Mouse (Mus musculus): ENCODE measurements around the gene Heatr3. TPM values are rescaled to one million over a fixed set of nuclear protein-coding genes. Genes with fewer than 3 reads are reported as not detected.
A peak's percentile ranks its signal among the peaks of the same experiment; 100 is the strongest.

The Heatr3 gene
- 43.9 and 44.7 TPM in 2 replicates for polyA plus RNA-seq (2012; rRNA removed)

DNA sequence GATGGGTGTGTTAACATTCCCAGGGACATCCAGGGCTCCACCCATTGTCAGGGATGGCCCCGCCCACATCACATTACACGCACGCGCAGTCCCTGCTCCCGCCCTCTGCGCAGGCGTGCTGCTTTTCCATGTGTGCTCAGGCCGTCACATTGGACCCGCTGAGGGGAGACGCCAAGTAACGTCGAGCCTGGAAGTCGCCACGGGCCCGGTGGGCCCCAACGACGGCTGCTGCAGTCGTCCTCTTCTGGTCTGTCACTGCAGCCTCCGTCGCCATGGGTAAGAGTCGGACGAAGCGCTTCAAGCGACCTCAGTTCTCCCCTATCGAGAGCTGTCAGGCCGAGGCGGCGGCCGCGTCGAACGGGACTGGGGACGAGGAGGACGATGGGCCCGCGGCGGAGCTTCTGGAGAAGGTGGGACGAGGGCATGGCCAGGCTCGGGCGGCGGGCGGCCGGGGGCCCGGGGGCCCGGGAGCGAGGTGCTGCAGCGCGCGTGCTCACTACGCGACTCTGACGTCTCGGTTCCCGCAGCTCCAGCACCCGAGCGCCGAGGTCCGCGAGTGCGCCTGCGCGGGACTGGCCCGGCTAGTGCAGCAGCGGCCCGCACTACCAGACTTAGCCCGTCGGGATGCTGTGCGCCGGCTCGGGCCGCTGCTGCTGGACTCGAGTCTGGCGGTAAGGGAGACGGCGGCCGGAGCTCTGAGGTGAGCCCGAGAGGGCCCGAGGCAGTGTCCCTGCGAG lies at the start of gene Heatr3:
Gene Heatr3 (plus strand): TSS at position 108 of the 737 bp plus-strand sequence.
- peak; percentile 98 for DNase-seq (ENCODE audit: low read depth)
- peak; percentile 33; the same call in 1 of the 2 replicates for TF ChIP-seq CTCF (IDR thresholded peaks at IDR 0.05; ENCODE audit: borderline replicate concordance, extremely low read depth, insufficient read depth, insufficient read length)
- peak; percentile 60 for TF ChIP-seq POLR2A (IDR thresholded peaks at IDR 0.05; ENCODE audit: borderline replicate concordance, extremely low read depth, insufficient read depth, insufficient read length, poor library complexity, severe bottlenecking)

DNA sequence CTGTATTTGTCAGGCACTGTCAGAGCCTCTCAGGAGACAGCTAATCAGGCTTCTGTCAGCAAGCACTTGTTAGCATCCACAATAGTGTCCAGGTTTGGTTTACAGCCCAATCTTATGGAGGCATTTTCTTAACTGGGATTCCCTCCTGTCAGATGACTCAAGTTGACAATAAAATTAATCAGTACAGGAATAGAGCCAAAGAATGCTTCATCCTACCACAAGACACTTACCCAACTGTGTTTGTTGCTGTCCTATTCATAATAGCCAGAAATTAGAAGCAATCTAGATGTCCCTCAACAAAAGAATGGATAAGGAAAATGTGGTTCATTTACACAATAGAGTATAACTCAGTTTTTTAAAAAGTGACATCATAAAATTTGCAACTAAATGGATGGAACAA lies 49.6 kb upstream of the Heatr3 start:
- DNase-seq (ENCODE audit: low read depth), result no peak
- TF ChIP-seq CTCF (IDR thresholded peaks at IDR 0.05; ENCODE audit: borderline replicate concordance, extremely low read depth, insufficient read depth, insufficient read length), result no peak
- no peak for TF ChIP-seq POLR2A (IDR thresholded peaks at IDR 0.05; ENCODE audit: borderline replicate concordance, extremely low read depth, insufficient read depth, insufficient read length, poor library complexity, severe bottlenecking)

DNA sequence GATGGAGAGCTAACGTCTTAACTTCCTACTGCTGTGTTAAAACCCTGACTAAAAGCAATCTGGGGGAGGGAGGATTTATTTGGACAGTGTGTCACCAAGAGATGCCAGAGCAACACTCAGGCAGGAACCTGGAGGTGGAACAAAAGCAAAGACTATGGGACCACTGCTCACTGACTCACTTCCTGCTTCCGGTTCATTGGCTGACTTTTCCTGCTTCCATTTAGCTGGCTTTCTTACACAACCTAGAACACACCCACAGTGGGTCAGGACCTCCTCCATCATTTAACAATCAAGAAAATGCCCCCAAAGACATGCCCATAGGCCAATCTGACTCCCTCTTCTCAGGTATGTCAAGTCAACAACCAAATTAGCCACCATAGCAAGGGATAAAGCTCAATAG lies 46.0 kb upstream of the Heatr3 start:
- DNase-seq (ENCODE audit: low read depth), result no peak
- TF ChIP-seq POLR2A (IDR thresholded peaks at IDR 0.05; ENCODE audit: borderline replicate concordance, extremely low read depth, insufficient read depth, insufficient read length, poor library complexity, severe bottlenecking) (no peak), CTCF (IDR thresholded peaks at IDR 0.05; ENCODE audit: borderline replicate concordance, extremely low read depth, insufficient read depth, insufficient read length) (no peak)

DNA sequence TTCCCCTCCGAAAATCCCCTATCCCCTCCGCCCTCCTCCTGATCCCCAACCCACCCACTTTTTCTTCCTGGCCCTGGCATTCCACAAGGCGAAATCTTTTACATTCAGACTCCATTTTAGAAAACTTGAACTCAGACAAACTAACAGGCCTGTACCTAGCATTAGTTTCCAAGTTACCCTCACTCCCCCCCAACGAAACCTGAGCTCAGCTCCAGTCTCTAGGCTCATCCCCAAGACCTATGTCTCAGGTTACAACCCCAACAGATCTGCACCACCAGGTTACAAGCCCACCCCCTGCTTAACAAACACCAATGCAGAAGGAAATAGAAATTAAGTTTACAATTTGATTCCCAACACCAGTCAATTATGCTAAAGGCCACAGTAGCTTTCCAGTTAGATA lies 44.3 kb upstream of the Heatr3 start:
- TF ChIP-seq CTCF (IDR thresholded peaks at IDR 0.05; ENCODE audit: borderline replicate concordance, extremely low read depth, insufficient read depth, insufficient read length) (no peak), POLR2A (IDR thresholded peaks at IDR 0.05; ENCODE audit: borderline replicate concordance, extremely low read depth, insufficient read depth, insufficient read length, poor library complexity, severe bottlenecking) (no peak)
- DNase-seq (ENCODE audit: low read depth), result no peak

DNA sequence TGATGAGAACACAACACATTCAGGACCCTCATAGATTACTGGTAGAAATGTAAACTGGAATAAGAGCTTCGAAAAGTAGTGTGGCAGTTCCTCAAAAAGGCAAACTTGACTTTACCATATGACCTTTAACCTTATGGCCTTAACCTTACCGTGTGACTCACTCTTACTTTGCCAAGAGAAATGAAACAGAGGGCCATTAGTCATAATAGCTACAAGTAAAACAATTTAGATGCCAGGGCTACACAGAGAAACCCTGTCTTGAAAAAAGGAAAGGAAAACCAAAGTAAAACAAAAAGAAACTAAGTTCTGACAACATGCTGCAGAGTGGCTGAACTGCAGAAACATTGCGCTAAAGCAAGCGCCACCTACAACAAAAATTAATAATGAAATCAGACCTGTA lies 38.8 kb upstream of the Heatr3 start:
- DNase-seq (ENCODE audit: low read depth), result no peak
- TF ChIP-seq POLR2A (IDR thresholded peaks at IDR 0.05; ENCODE audit: borderline replicate concordance, extremely low read depth, insufficient read depth, insufficient read length, poor library complexity, severe bottlenecking) (no peak), CTCF (IDR thresholded peaks at IDR 0.05; ENCODE audit: borderline replicate concordance, extremely low read depth, insufficient read depth, insufficient read length) (no peak)

DNA sequence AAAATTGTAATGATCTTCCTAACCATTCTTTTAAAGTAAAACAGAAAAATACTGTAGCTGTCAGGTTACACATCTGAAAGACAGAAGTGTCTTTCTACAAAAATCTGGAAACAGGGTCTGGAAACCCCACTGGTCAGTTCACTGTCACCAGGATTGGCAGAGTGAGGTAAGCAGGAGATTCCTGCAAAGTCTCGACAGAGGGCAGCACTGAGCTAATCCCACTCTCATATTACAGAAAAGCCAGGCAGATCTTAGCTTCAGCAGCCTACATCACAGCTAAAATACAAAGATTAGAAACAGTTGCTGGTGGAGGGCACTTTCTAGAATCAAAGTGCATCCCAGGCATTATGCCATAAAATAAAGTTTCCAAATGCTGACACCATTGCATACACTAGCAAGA lies 38.1 kb upstream of the Heatr3 start:
- peak; percentile 81 for DNase-seq (ENCODE audit: low read depth)
- TF ChIP-seq POLR2A (IDR thresholded peaks at IDR 0.05; ENCODE audit: borderline replicate concordance, extremely low read depth, insufficient read depth, insufficient read length, poor library complexity, severe bottlenecking) (no peak), CTCF (IDR thresholded peaks at IDR 0.05; ENCODE audit: borderline replicate concordance, extremely low read depth, insufficient read depth, insufficient read length) (peak; percentile 75; the same call in 1 of the 2 replicates)

DNA sequence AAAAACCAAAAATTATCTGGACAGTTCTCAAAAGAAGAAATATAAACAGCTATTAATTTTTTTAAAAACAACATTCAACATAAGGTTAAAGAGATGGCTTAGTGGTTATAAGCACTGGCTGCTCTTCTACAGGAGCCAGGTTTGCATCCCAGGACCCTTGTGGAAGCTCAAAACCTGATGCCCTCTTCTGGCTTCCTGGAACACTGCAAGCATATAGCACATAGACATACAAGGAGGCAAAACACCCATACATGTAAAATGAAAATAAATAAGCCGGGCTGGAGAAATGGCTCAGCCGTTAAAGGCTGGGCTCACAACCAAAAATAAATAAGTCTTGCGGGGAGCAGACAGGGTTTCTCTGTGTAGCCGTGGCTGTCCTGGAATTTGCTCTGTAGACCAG lies 28.4 kb upstream of the Heatr3 start:
- TF ChIP-seq CTCF (IDR thresholded peaks at IDR 0.05; ENCODE audit: borderline replicate concordance, extremely low read depth, insufficient read depth, insufficient read length), result no peak
- TF ChIP-seq POLR2A (IDR thresholded peaks at IDR 0.05; ENCODE audit: borderline replicate concordance, extremely low read depth, insufficient read depth, insufficient read length, poor library complexity, severe bottlenecking), result no peak
- DNase-seq (ENCODE audit: low read depth), result peak; percentile 5

DNA sequence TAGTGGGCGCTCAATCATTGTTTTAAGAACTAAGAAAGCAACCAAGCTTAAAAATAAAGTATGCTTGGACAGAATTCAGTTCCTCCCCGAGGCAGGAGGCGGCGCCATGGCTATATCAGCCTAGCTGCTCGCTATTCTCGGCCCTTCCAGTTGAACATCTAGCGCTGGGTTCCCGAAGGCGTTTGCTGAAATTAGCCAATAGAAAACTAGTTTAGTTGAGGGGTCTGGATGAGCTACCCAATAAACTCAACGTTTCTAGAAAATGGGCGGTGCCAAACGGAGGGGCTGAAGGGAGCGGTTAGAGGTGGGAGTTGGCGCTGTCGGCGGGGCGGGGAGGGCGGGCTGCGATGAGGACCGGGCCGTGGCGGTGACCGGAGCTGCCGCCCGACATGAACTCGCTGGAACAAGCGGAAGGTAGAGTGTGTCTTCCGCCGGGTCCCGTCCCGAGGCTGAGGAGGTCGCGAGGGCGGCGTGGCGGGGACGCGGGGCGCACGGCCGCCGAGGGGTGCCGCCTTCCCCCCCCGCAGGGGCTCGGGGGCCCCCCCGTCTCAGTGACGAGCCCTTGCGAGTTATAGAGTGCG lies 19.1 kb upstream of the Heatr3 start, which contains the start of gene Cnep1r1:
Gene Cnep1r1 (plus strand): TSS at position 314 of the 581 bp plus-strand sequence.
- DNase-seq (ENCODE audit: low read depth), result peak; percentile 98
- TF ChIP-seq CTCF (IDR thresholded peaks at IDR 0.05; ENCODE audit: borderline replicate concordance, extremely low read depth, insufficient read depth, insufficient read length) (peak; percentile 78), POLR2A (IDR thresholded peaks at IDR 0.05; ENCODE audit: borderline replicate concordance, extremely low read depth, insufficient read depth, insufficient read length, poor library complexity, severe bottlenecking) (peak; percentile 87)

DNA sequence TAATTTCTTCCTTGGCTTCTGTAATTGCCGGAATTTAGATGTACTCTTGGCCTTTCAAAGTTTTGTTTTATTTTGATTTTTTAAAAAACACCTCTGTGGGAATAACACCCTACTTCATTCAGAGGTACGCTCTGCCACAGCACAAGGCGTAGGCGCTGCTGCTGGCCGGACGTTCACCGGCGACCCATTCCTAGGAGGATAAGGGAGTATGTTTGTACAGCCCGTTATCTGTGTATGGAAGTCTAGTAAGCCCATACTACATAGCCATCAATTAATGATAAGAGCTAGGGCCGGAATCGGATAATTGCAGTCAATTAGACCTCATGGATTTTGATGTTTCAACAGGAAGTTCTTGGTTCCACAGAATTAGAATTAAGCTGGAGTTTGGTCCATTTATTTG lies 18.6 kb upstream of the Heatr3 start:
- DNase-seq (ENCODE audit: low read depth), result peak; percentile 19
- TF ChIP-seq POLR2A (IDR thresholded peaks at IDR 0.05; ENCODE audit: borderline replicate concordance, extremely low read depth, insufficient read depth, insufficient read length, poor library complexity, severe bottlenecking) (no peak), CTCF (IDR thresholded peaks at IDR 0.05; ENCODE audit: borderline replicate concordance, extremely low read depth, insufficient read depth, insufficient read length) (no peak)

DNA sequence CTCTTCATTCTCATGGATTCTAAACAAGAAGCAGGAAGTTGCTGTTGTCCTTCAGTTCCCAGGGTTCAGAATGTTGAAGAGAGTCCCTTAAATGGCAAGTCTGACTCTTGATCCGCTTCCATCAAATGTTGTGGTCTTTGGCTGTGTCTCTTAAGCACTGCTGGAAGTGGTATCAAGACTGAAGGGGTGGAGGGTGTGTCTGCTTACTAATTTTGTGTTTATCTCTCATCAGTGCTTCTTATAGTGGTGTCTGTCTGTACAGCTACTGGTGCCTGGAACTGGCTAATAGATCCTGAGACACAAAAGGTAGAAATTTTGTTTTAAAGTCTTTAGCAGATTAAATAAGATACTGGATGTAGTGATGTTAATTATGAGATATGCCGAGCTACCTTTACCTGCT lies 12.8 kb upstream of the Heatr3 start:
- DNase-seq (ENCODE audit: low read depth), result no peak
- TF ChIP-seq POLR2A (IDR thresholded peaks at IDR 0.05; ENCODE audit: borderline replicate concordance, extremely low read depth, insufficient read depth, insufficient read length, poor library complexity, severe bottlenecking) (no peak), CTCF (IDR thresholded peaks at IDR 0.05; ENCODE audit: borderline replicate concordance, extremely low read depth, insufficient read depth, insufficient read length) (no peak)

DNA sequence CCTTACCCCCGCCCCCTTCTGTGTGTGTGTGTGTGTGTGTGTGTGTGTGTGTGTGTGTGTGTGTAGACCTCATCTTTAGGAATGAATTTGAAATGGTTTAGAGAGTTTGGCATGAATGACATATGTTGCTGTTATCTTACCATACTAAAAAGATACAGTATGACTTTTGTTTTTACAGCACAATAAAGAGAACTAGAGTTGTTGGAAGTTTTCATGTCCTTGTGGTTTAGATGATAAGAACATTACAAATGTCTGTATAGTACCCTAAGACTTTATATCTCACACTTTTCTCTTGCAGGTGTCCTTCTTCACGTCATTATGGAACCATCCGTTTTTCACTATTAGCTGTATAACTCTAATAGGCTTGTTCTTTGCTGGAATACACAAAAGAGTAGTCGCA lies 8.3 kb upstream of the Heatr3 start:
- TF ChIP-seq POLR2A (IDR thresholded peaks at IDR 0.05; ENCODE audit: borderline replicate concordance, extremely low read depth, insufficient read depth, insufficient read length, poor library complexity, severe bottlenecking) (no peak), CTCF (IDR thresholded peaks at IDR 0.05; ENCODE audit: borderline replicate concordance, extremely low read depth, insufficient read depth, insufficient read length) (no peak)
- DNase-seq (ENCODE audit: low read depth), result no peak

Data from brain, embryonic 14.5 days (tissue).